Mouse (Mus musculus): Measurements from ENCODE around the gene Fbxl19. TPM values are rescaled to one million over a fixed set of nuclear protein-coding genes. Genes with fewer than 3 reads are reported as not detected.
A peak's percentile ranks its signal among the peaks of the same experiment; 100 is the strongest.

The Fbxl19 gene
- polyA plus RNA-seq, 1 experiment from 2014 or later = 1.1 TPM

- Histone ChIP-seq H3K4me2 (replicated peaks; ENCODE audit: low read depth) (no peak overlapping the region), H3K36me3 (ENCODE audit: control insufficient read depth, insufficient read depth, low read length) (no peaks in the 10 kb centered on the region), H3K4me3 (ENCODE audit: low read depth, low read length) (no peak overlapping the region), H3K9me3 (ENCODE audit: control insufficient read depth, low read length) (no peaks in the 10 kb centered on the region), H3K9ac (ENCODE audit: low read length) (no peak overlapping the region), H3K27ac (replicated peaks) (no peak overlapping the region), H3K4me1 (replicated peaks; ENCODE audit: control insufficient read depth, insufficient read depth) (no peaks in the 10 kb centered on the region), H3K27me3 (ENCODE audit: control insufficient read depth, insufficient read depth, low read length) (no peaks in the 10 kb centered on the region)
- TF ChIP-seq EP300 (optimal IDR thresholded peaks at IDR 0.05) (no peak), CTCF (IDR thresholded peaks at IDR 0.05; ENCODE audit: low read depth) (no peak)
- DNase-seq (ENCODE audit: low spot score) (no peak), ATAC-seq (ENCODE audit: low FRiP score, low TSS enrichment) (no peak)
- WGBS = 70% methylated on average over 19 of the region's 19 CpGs
Observed at GRCm38 (mm10) chr7:127814241-127814921, 70.0 kb downstream of the Fbxl19 start.

- Histone ChIP-seq H3K4me2 (replicated peaks; ENCODE audit: low read depth) (no peak overlapping the region), H3K9ac (ENCODE audit: low read length) (no peak overlapping the region), H3K4me1 (replicated peaks; ENCODE audit: control insufficient read depth, insufficient read depth) (no peaks in the 10 kb centered on the region), H3K27me3 (ENCODE audit: control insufficient read depth, insufficient read depth, low read length) (no peaks in the 10 kb centered on the region), H3K36me3 (ENCODE audit: control insufficient read depth, insufficient read depth, low read length) (no peaks in the 10 kb centered on the region), H3K27ac (replicated peaks) (no peak overlapping the region), H3K4me3 (ENCODE audit: low read depth, low read length) (no peak overlapping the region), H3K9me3 (ENCODE audit: control insufficient read depth, low read length) (no peaks in the 10 kb centered on the region)
- WGBS = 86% methylated on average over 15 of the region's 15 CpGs
- no peak for TF ChIP-seq EP300 (optimal IDR thresholded peaks at IDR 0.05)
- TF ChIP-seq CTCF (IDR thresholded peaks at IDR 0.05; ENCODE audit: low read depth) = no peak
- ATAC-seq (ENCODE audit: low FRiP score, low TSS enrichment) (no peak), DNase-seq (ENCODE audit: low spot score) (no peak)
Observed at GRCm38 (mm10) chr7:127815116-127815665, 70.8 kb downstream of the Fbxl19 start.

GRCm38 (mm10) chr7:127815954-127816821, 71.8 kb downstream of the Fbxl19 start:
- H3K9ac ChIP-seq (ENCODE audit: low read length) = 0 out of 2 replicates have a peak overlapping the region, but pooled peaks have one; percentile 18
- H3K27ac ChIP-seq (replicated peaks) = 0 out of 2 replicates have a peak overlapping the region, but pooled peaks have one; percentile 1
- ATAC-seq (ENCODE audit: low FRiP score, low TSS enrichment) (peak; percentile 58), DNase-seq (ENCODE audit: low spot score) (no peak)
- no peak overlapping the region for H3K4me3 ChIP-seq (ENCODE audit: low read depth, low read length)
- H3K36me3 ChIP-seq (ENCODE audit: control insufficient read depth, insufficient read depth, low read length) = no peaks in the 10 kb centered on the region
- H3K9me3 ChIP-seq (ENCODE audit: control insufficient read depth, low read length) = no peaks in the 10 kb centered on the region
- 53% methylated on average over 15 of the region's 15 CpGs for WGBS
- H3K27me3 ChIP-seq (ENCODE audit: control insufficient read depth, insufficient read depth, low read length) = no peaks in the 10 kb centered on the region
- no peak overlapping the region for H3K4me2 ChIP-seq (replicated peaks; ENCODE audit: low read depth)
- no peaks in the 10 kb centered on the region for H3K4me1 ChIP-seq (replicated peaks; ENCODE audit: control insufficient read depth, insufficient read depth)
- TF ChIP-seq EP300 (optimal IDR thresholded peaks at IDR 0.05) (no peak), CTCF (IDR thresholded peaks at IDR 0.05; ENCODE audit: low read depth) (peak; percentile 63)

- Histone ChIP-seq H3K36me3 (ENCODE audit: control insufficient read depth, insufficient read depth, low read length) (no peaks in the 10 kb centered on the region), H3K9ac (ENCODE audit: low read length) (no peak overlapping the region), H3K9me3 (ENCODE audit: control insufficient read depth, low read length) (no peaks in the 10 kb centered on the region), H3K4me3 (ENCODE audit: low read depth, low read length) (no peak overlapping the region), H3K4me1 (replicated peaks; ENCODE audit: control insufficient read depth, insufficient read depth) (no peaks in the 10 kb centered on the region), H3K27me3 (ENCODE audit: control insufficient read depth, insufficient read depth, low read length) (no peaks in the 10 kb centered on the region), H3K27ac (replicated peaks) (no peak overlapping the region), H3K4me2 (replicated peaks; ENCODE audit: low read depth) (no peak overlapping the region)
- 81% methylated on average over 7 of the region's 7 CpGs for WGBS
- DNase-seq (ENCODE audit: low spot score) (no peak), ATAC-seq (ENCODE audit: low FRiP score, low TSS enrichment) (no peak)
- TF ChIP-seq CTCF (IDR thresholded peaks at IDR 0.05; ENCODE audit: low read depth) = no peak
- TF ChIP-seq EP300 (optimal IDR thresholded peaks at IDR 0.05) = no peak
Observed at GRCm38 (mm10) chr7:127817053-127817452, 72.7 kb downstream of the Fbxl19 start.

GRCm38 (mm10) chr7:127817776-127818175, 73.4 kb downstream of the Fbxl19 start:
- Histone ChIP-seq H3K27ac (replicated peaks) (no peak overlapping the region), H3K9ac (ENCODE audit: low read length) (no peak overlapping the region), H3K4me3 (ENCODE audit: low read depth, low read length) (no peak overlapping the region), H3K36me3 (ENCODE audit: control insufficient read depth, insufficient read depth, low read length) (no peaks in the 10 kb centered on the region), H3K9me3 (ENCODE audit: control insufficient read depth, low read length) (no peaks in the 10 kb centered on the region), H3K4me1 (replicated peaks; ENCODE audit: control insufficient read depth, insufficient read depth) (no peaks in the 10 kb centered on the region), H3K4me2 (replicated peaks; ENCODE audit: low read depth) (no peak overlapping the region), H3K27me3 (ENCODE audit: control insufficient read depth, insufficient read depth, low read length) (no peaks in the 10 kb centered on the region)
- WGBS = 88% methylated on average over 5 of the region's 5 CpGs
- ATAC-seq (ENCODE audit: low FRiP score, low TSS enrichment) = no peak
- DNase-seq (ENCODE audit: low spot score) = no peak
- TF ChIP-seq CTCF (IDR thresholded peaks at IDR 0.05; ENCODE audit: low read depth) (no peak), EP300 (optimal IDR thresholded peaks at IDR 0.05) (no peak)

MicroRNAs within 50 kb of the gene (microRNA counts, 519-probe panel; counts per million panel counts)
- not detected for microRNA mmu-miR-762

Small RNA genes lying within 50 kb of the gene (microRNA-seq; reads per million reads assigned to microRNA genes)
- gene Mir762 = not detected

Other genes with a start within 250 kb of the Fbxl19 start
- gene Srcap, start 232.6 kb upstream of the Fbxl19 start, polyA plus RNA-seq (2015; fragmentation: Nextera tagmentation; extraction: Ambion mirVana) = 13.0 TPM in 2 replicates
- gene Gm42715, start 225.0 kb upstream of the Fbxl19 start, polyA plus RNA-seq (2015; fragmentation: Nextera tagmentation; extraction: Ambion mirVana) = 6.1 and 6.4 TPM in 2 replicates
- gene Tmem265, start 183.2 kb upstream of the Fbxl19 start, polyA plus RNA-seq (2015; fragmentation: Nextera tagmentation; extraction: Ambion mirVana) = 22.7 and 24.3 TPM in 2 replicates
- 22.6 and 24.3 TPM in 2 replicates for gene Phkg2, start 171.2 kb upstream of the Fbxl19 start, polyA plus RNA-seq (2015; fragmentation: Nextera tagmentation; extraction: Ambion mirVana)
- 3.5 and 3.6 TPM in 2 replicates for gene Ccdc189, start 155.9 kb upstream of the Fbxl19 start, polyA plus RNA-seq (2015; fragmentation: Nextera tagmentation; extraction: Ambion mirVana)
- gene Rnf40, start 155.8 kb upstream of the Fbxl19 start, polyA plus RNA-seq (2015; fragmentation: Nextera tagmentation; extraction: Ambion mirVana) = 17.1 and 18.7 TPM in 2 replicates
- gene Zfp629, start 128.7 kb upstream of the Fbxl19 start, polyA plus RNA-seq (2015; fragmentation: Nextera tagmentation; extraction: Ambion mirVana) = 3.6 and 3.7 TPM in 2 replicates
- gene Bcl7c, start 35.6 kb upstream of the Fbxl19 start, polyA plus RNA-seq (2015; fragmentation: Nextera tagmentation; extraction: Ambion mirVana) = 42.2 and 46.8 TPM in 2 replicates
- 13.4 and 14.5 TPM in 2 replicates for gene Ctf1, start 31.8 kb upstream of the Fbxl19 start, polyA plus RNA-seq (2015; fragmentation: Nextera tagmentation; extraction: Ambion mirVana)
- gene Ctf2, start 12.4 kb upstream of the Fbxl19 start, polyA plus RNA-seq (2015; fragmentation: Nextera tagmentation; extraction: Ambion mirVana) = 0.08 and 0.13 TPM in 2 replicates
- gene Orai3, start 25.3 kb downstream of the Fbxl19 start, polyA plus RNA-seq (2015; fragmentation: Nextera tagmentation; extraction: Ambion mirVana) = 18.6 and 20.0 TPM in 2 replicates
- gene Setd1a, start 32.1 kb downstream of the Fbxl19 start, polyA plus RNA-seq (2015; fragmentation: Nextera tagmentation; extraction: Ambion mirVana) = 6.9 and 8.0 TPM in 2 replicates
- not detected in 2 replicates for gene Gm49388, start 41.1 kb downstream of the Fbxl19 start, polyA plus RNA-seq (2015; fragmentation: Nextera tagmentation; extraction: Ambion mirVana)
- 31.7 and 32.3 TPM in 2 replicates for gene Hsd3b7, start 56.1 kb downstream of the Fbxl19 start, polyA plus RNA-seq (2015; fragmentation: Nextera tagmentation; extraction: Ambion mirVana)
- gene Stx4a, start 79.8 kb downstream of the Fbxl19 start, polyA plus RNA-seq (2015; fragmentation: Nextera tagmentation; extraction: Ambion mirVana) = 28.4 and 28.8 TPM in 2 replicates
- 0.80 and 1.2 TPM in 2 replicates for gene Stx1b, start 80.0 kb downstream of the Fbxl19 start, polyA plus RNA-seq (2015; fragmentation: Nextera tagmentation; extraction: Ambion mirVana)
- gene Zfp646, start 131.7 kb downstream of the Fbxl19 start, polyA plus RNA-seq (2015; fragmentation: Nextera tagmentation; extraction: Ambion mirVana) = 3.6 and 3.8 TPM in 2 replicates
- 6.5 and 6.6 TPM in 2 replicates for gene Zfp668, start 132.3 kb downstream of the Fbxl19 start, polyA plus RNA-seq (2015; fragmentation: Nextera tagmentation; extraction: Ambion mirVana)
- gene Prss53, start 146.4 kb downstream of the Fbxl19 start, polyA plus RNA-seq (2015; fragmentation: Nextera tagmentation; extraction: Ambion mirVana) = 0.23 and 0.35 TPM in 2 replicates
- not detected in 2 replicates for gene Gm21974, start 150.9 kb downstream of the Fbxl19 start, polyA plus RNA-seq (2015; fragmentation: Nextera tagmentation; extraction: Ambion mirVana)
- gene Vkorc1, start 151.1 kb downstream of the Fbxl19 start, polyA plus RNA-seq (2015; fragmentation: Nextera tagmentation; extraction: Ambion mirVana) = 123 and 130 TPM in 2 replicates
- gene Bckdk, start 159.5 kb downstream of the Fbxl19 start, polyA plus RNA-seq (2015; fragmentation: Nextera tagmentation; extraction: Ambion mirVana) = 102 and 106 TPM in 2 replicates
- 15.1 and 16.6 TPM in 2 replicates for gene Kat8, start 168.0 kb downstream of the Fbxl19 start, polyA plus RNA-seq (2015; fragmentation: Nextera tagmentation; extraction: Ambion mirVana)
- 77.4 and 85.3 TPM in 2 replicates for gene Prss8, start 185.6 kb downstream of the Fbxl19 start, polyA plus RNA-seq (2015; fragmentation: Nextera tagmentation; extraction: Ambion mirVana)
- 9.1 and 9.7 TPM in 2 replicates for gene Prss36, start 202.2 kb downstream of the Fbxl19 start, polyA plus RNA-seq (2015; fragmentation: Nextera tagmentation; extraction: Ambion mirVana)
- gene Fus, start 222.9 kb downstream of the Fbxl19 start, polyA plus RNA-seq (2015; fragmentation: Nextera tagmentation; extraction: Ambion mirVana) = 124 and 130 TPM in 2 replicates
- 266 and 273 TPM in 2 replicates for gene Pycard, start 249.3 kb downstream of the Fbxl19 start, polyA plus RNA-seq (2015; fragmentation: Nextera tagmentation; extraction: Ambion mirVana)